Mouse (Mus musculus) hindbrain, embryonic 14.5 days (tissue): ENCODE measurements around the gene Zfp280d. TPM values are rescaled to one million over a fixed set of nuclear protein-coding genes. Genes with fewer than 3 reads are reported as not detected.
"Not testable (repeated sequence)": the region's sequence is repeated elsewhere in the genome, so short reads cannot be mapped to it uniquely, and the experiment has no call there.

Source experiments
- ATAC-seq: fragments of 200-750 bp; cut with Nextera tagmentation; 2 replicates; pipeline ENCODE4 v1.8.0; 2017; ENCODE audit warnings: moderate number of reproducible peaks, mild to moderate bottlenecking, moderate TSS enrichment, moderate library complexity; ENCODE audit not compliant: low FRiP score
- DNase-seq: peaks from one replicate; pipeline ENCODE4 v3.0.0-alpha.2; 2015; ENCODE audit warnings: low spot score
- H3K27ac ChIP-seq: fragments of 300-500 bp; sonication (generic); 2 replicates; pipeline ENCODE4 v1.5.1; 2014; ENCODE audit warnings: mild to moderate bottlenecking, moderate library complexity
- H3K27me3 ChIP-seq: fragments of 300-500 bp; sonication (generic); 2 replicates; pipeline ENCODE4 v1.6.1; 2014; ENCODE audit warnings: mild to moderate bottlenecking, low read length, mixed read lengths; ENCODE audit not compliant: control insufficient read depth, insufficient read depth
- H3K36me3 ChIP-seq: fragments of 300-500 bp; sonication (generic); replicated peaks from 2 replicates; pipeline ENCODE4 v1.6.1; 2014; ENCODE audit not compliant: control insufficient read depth, insufficient read depth
- H3K4me1 ChIP-seq: fragments of 300-500 bp; sonication (generic); replicated peaks from 2 replicates; pipeline ENCODE4 v1.6.1; 2014; ENCODE audit warnings: antibody characterized with exemption, low read length, mixed read lengths; ENCODE audit not compliant: control insufficient read depth, insufficient read depth
- H3K4me2 ChIP-seq: fragments of 300-500 bp; sonication (generic); replicated peaks from 2 replicates; pipeline ENCODE4 v1.6.1; 2014; ENCODE audit warnings: mild to moderate bottlenecking, moderate library complexity
- H3K4me3 ChIP-seq: fragments of 300-500 bp; sonication (generic); replicated peaks from 2 replicates; pipeline ENCODE4 v1.5.1; 2014; ENCODE audit warnings: mild to moderate bottlenecking, low read length
- H3K9ac ChIP-seq: fragments of 300-500 bp; sonication (generic); 2 replicates; pipeline ENCODE4 v1.6.1; 2014
- H3K9me3 ChIP-seq: fragments of 300-500 bp; sonication (generic); 2 replicates; pipeline ENCODE4 v1.6.1; 2016; ENCODE audit warnings: low read length; ENCODE audit not compliant: control insufficient read depth
- WGBS: fragments of 180-500 bp; shearing (Covaris S2); extraction: QIAGEN DNeasy Blood & Tissue Kit; methylation state at CpG from one replicate; pipeline ENCODE4 v1.1.7; 2014; 5-methylcytosine and 5-hydroxymethylcytosine counted together
- polyA plus RNA-seq: library from polyadenylated mRNA; unstranded; fragments of >200 nt; fragmentation: Nextera tagmentation; extraction: Ambion mirVana; gene quantifications from 2 replicates; pipeline ENCODE4 v1.2.1, GENCODE M21; 2014

Gene Zfp280d
- polyA plus RNA-seq, 1 experiment from 2014 or later = 44.8 TPM

GRCm38 (mm10) chr9:72389431-72390002 is 114.9 kb downstream of the Zfp280d start:
- WGBS = 43% methylated on average over 14 of the region's 14 CpGs
- H3K27me3 ChIP-seq = no peaks in the 10 kb centered on the region
- H3K9me3 ChIP-seq = no peaks in the 10 kb centered on the region
- peak overlapping the region; percentile 19; the same call in 1 of the 2 replicates for H3K4me2 ChIP-seq
- no peak overlapping the region for H3K9ac ChIP-seq
- DNase-seq (no peak), ATAC-seq (no peak)
- H3K27ac ChIP-seq = no peak overlapping the region
- no peaks in the 10 kb centered on the region for H3K36me3 ChIP-seq
- H3K4me3 ChIP-seq = no peak overlapping the region
- H3K4me1 ChIP-seq = peaks cover 16% of the 10 kb centered on the region; the same call in 1 of the 2 replicates

- no peaks in the 10 kb centered on the region for H3K9me3 ChIP-seq
- 79% methylated on average over 12 of the region's 12 CpGs for WGBS
- no peaks in the 10 kb centered on the region for H3K36me3 ChIP-seq
- peaks cover 16% of the 10 kb centered on the region; the same call in 1 of the 2 replicates for H3K4me1 ChIP-seq
- no peak overlapping the region for H3K4me2 ChIP-seq
- no peaks in the 10 kb centered on the region for H3K27me3 ChIP-seq
- ATAC-seq = no peak
- no peak overlapping the region for H3K9ac ChIP-seq
- no peak overlapping the region for H3K27ac ChIP-seq
- no peak for DNase-seq
- H3K4me3 ChIP-seq = no peak overlapping the region
Measured at GRCm38 (mm10) chr9:72390321-72391077, 115.8 kb downstream of the Zfp280d start.

GRCm38 (mm10) chr9:72392686-72393085 is 118.0 kb downstream of the Zfp280d start:
- Histone ChIP-seq H3K4me3 (no peak overlapping the region), H3K36me3 (no peaks in the 10 kb centered on the region), H3K9me3 (no peaks in the 10 kb centered on the region), H3K27me3 (no peaks in the 10 kb centered on the region), H3K4me2 (0 out of 2 replicates have a peak overlapping the region, but pooled peaks have one; percentile 9), H3K27ac (no peak overlapping the region), H3K4me1 (peaks cover 16% of the 10 kb centered on the region; the same call in 1 of the 2 replicates), H3K9ac (no peak overlapping the region)
- WGBS = 73% methylated on average over 7 of the region's 7 CpGs
- no peak for ATAC-seq
- DNase-seq = no peak

- H3K27me3 ChIP-seq = no peaks in the 10 kb centered on the region
- ATAC-seq = no peak
- WGBS = 65% methylated on average over 15 of the region's 15 CpGs
- H3K27ac ChIP-seq = peak overlapping the region; percentile 64; the same call in 1 of the 2 replicates
- no peak overlapping the region for H3K9ac ChIP-seq
- peaks cover 16% of the 10 kb centered on the region; the same call in 1 of the 2 replicates for H3K4me1 ChIP-seq
- H3K9me3 ChIP-seq = no peaks in the 10 kb centered on the region
- H3K36me3 ChIP-seq = no peaks in the 10 kb centered on the region
- no peak for DNase-seq
- H3K4me2 ChIP-seq = peak overlapping the region; percentile 9; the same call in 1 of the 2 replicates
- H3K4me3 ChIP-seq = no peak overlapping the region
Measured at GRCm38 (mm10) chr9:72393238-72393637, 118.6 kb downstream of the Zfp280d start.

GRCm38 (mm10) chr9:72393869-72394341 is 119.2 kb downstream of the Zfp280d start:
- DNase-seq = peak; percentile 45
- H3K36me3 ChIP-seq = no peaks in the 10 kb centered on the region
- H3K9ac ChIP-seq = no peak overlapping the region
- H3K4me1 ChIP-seq = peaks cover 16% of the 10 kb centered on the region; the same call in 1 of the 2 replicates
- H3K27me3 ChIP-seq = no peaks in the 10 kb centered on the region
- H3K4me3 ChIP-seq = no peak overlapping the region
- WGBS = 40% methylated on average over 8 of the region's 8 CpGs
- no peak for ATAC-seq
- H3K27ac ChIP-seq = peak overlapping the region; percentile 64
- no peaks in the 10 kb centered on the region for H3K9me3 ChIP-seq
- H3K4me2 ChIP-seq = peak overlapping the region; percentile 27

- H3K9me3 ChIP-seq = no peaks in the 10 kb centered on the region
- H3K4me3 ChIP-seq = no peak overlapping the region
- no peaks in the 10 kb centered on the region for H3K4me1 ChIP-seq
- no peak for ATAC-seq
- no peaks in the 10 kb centered on the region for H3K36me3 ChIP-seq
- no peak overlapping the region for H3K4me2 ChIP-seq
- 35% methylated on average over 4 of the region's 4 CpGs for WGBS
- DNase-seq = no peak
- H3K27ac ChIP-seq = no peak overlapping the region
- H3K9ac ChIP-seq = no peak overlapping the region
- no peaks in the 10 kb centered on the region for H3K27me3 ChIP-seq
Measured at GRCm38 (mm10) chr9:72400121-72400520, 125.5 kb downstream of the Zfp280d start.

GRCm38 (mm10) chr9:72401769-72402168 is 127.1 kb downstream of the Zfp280d start:
- not testable (repeated sequence) for H3K27me3 ChIP-seq, H3K4me1 ChIP-seq, DNase-seq, ATAC-seq, H3K9ac ChIP-seq, H3K36me3 ChIP-seq, H3K4me2 ChIP-seq, H3K27ac ChIP-seq, H3K4me3 ChIP-seq, H3K9me3 ChIP-seq
- 79% methylated on average over 4 of the region's 4 CpGs for WGBS

GRCm38 (mm10) chr9:72403421-72403820 is 128.8 kb downstream of the Zfp280d start:
- Histone ChIP-seq H3K4me3 (no peak overlapping the region), H3K36me3 (no peaks in the 10 kb centered on the region), H3K27me3 (no peaks in the 10 kb centered on the region), H3K9ac (no peak overlapping the region), H3K27ac (no peak overlapping the region), H3K4me1 (no peaks in the 10 kb centered on the region), H3K4me2 (no peak overlapping the region), H3K9me3 (no peaks in the 10 kb centered on the region)
- WGBS = 64% methylated on average over 6 of the region's 6 CpGs
- no peak for ATAC-seq
- no peak for DNase-seq

GRCm38 (mm10) chr9:72404446-72404845 is 129.8 kb downstream of the Zfp280d start:
- H3K4me1 ChIP-seq = no peaks in the 10 kb centered on the region
- no peaks in the 10 kb centered on the region for H3K36me3 ChIP-seq
- no peak overlapping the region for H3K9ac ChIP-seq
- ATAC-seq (no peak), DNase-seq (no peak)
- H3K4me2 ChIP-seq = no peak overlapping the region
- H3K27me3 ChIP-seq = no peaks in the 10 kb centered on the region
- WGBS = 87% methylated on average over 8 of the region's 8 CpGs
- H3K4me3 ChIP-seq = no peak overlapping the region
- no peaks in the 10 kb centered on the region for H3K9me3 ChIP-seq
- no peak overlapping the region for H3K27ac ChIP-seq
